Mouse (Mus musculus): ENCODE data around the gene Krtap16-1. TPM values are rescaled to one million over a fixed set of nuclear protein-coding genes. Genes with fewer than 3 reads are reported as not detected.

The Krtap16-1 gene
- not detected in 2 replicates for polyA plus RNA-seq (2012; rRNA removed)

DNA sequence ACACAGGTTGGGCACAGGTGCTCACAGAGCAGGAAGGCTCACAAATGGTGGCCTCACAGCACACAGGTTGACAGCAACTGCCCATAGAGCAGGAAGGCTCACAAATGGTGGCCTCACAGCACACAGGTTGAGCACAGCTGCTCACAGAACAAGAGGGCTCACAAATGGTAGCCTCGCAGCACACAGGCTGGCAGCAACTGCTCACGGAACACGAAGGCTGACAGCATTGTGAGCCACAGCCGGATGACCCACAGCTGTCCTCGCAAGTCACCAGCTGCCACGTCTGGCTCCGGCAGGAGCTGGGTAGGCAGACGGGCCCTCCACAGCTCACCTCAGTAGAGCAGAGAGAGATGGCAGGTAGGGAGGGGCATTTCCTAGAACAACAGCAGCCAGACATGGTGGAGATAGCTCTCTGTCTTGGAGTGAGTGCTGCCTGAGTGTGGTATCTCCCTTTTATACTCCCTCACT is at the start of gene Krtap16-1:
TSS of gene Krtap16-1 (minus strand) at position 418 of the 468 bp plus-strand sequence.

DNA sequence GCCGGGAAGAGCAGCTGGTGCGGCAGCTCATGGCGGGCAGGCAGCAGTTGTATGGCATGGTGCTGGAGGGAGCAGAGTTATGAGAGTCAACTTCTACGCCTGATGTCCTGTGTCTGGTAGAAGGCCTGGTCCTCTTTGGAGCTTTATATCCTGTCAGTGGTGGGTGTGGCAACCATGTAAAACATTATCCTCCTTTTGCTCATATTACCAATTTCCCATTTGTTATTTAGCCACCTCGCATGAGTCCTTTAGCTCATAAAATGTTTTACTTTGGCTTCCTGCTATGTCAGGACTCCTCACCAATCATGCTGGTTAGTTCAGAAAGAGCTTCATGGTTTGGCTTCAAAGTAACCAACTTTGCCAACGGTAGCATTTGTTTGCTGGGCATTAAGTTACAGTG is 43.4 kb upstream of the Krtap16-1 start, which contains the start of gene Krt33b:
TSS of gene Krt33b (minus strand) at position 101 of the 400 bp plus-strand sequence.

DNA sequence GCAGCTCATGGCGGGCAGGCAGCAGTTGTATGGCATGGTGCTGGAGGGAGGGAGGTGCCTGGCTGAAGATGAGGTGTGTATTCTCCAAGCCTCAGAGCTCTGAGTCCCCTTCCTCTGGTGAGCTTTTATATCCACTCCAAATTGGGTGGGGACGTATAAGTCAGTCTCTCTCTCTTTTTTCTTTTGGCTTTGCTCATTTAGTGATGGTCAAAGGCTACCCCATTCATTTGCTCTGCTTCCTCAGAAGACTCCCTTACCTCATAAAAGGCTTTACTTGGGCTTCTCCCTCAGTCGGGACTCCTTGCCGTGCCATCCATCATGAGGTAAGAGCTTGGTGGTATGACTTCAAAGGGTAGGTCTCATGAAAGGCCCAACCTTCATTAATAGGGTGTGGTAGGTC is 29.7 kb upstream of the Krtap16-1 start, which contains the start of gene Krt33a:
TSS of gene Krt33a (minus strand) at position 101 of the 400 bp plus-strand sequence.

DNA sequence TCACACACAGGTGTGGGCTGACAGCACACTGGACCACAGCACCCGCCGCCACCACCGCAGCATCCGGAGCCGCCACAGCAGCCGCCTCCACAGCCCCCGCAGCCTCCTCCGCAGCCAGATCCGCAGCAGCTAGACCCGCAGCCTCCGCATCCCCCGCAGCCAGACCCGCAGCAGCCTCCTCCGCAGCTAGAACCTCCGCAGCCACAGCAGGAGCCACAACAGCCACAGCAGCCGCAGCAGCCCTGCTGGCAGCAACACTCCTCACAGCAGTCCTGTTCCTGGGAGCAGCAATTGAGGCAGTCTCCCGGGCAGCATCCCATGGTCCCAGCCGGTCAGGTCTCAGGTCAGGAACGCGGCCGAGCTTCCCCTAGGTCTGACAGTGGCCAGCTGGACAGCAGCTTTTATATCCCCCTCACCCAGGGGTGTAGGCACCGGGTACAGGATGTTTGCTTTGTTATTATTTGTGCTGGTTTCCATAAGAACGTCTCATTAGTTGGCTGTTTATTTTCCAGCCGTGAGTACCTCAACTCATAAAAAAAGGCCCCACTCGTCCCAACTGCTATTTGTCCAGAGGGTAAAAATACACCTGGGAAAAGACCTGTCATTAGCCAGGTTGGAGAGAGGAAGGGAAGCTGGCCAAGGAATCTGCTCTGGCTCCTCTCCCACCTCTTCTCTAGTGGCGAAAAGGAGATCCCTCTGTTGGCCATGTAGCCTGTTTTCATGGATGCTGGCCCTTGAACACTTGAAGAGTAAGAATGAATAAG is 7.4 kb upstream of the Krtap16-1 start, which contains the start of gene Krtap17-1:
TSS of gene Krtap17-1 (minus strand) at position 375 of the 764 bp plus-strand sequence.

DNA sequence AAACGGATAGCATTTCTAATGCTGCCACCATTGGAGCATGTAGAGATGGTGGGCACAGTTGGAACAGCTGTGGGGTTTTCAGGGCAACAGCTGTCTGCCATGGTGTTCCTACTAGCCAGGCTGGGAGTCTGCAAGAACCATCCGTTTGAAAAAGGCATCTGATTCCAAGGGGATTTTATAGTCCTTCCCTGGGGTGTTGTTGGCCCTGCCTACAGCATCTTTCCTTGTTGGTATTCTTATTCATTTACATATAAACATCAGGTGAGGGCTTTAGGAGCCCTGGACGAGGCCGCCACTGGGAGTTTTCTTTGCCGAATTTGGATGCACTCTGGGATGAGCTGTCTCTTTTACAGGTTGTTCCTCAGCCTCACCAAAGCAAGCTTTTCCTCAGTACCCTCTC is 7.4 kb downstream of the Krtap16-1 start, which contains the start of gene Krtap29-1:
TSS of gene Krtap29-1 (minus strand) at position 101 of the 400 bp plus-strand sequence.

DNA sequence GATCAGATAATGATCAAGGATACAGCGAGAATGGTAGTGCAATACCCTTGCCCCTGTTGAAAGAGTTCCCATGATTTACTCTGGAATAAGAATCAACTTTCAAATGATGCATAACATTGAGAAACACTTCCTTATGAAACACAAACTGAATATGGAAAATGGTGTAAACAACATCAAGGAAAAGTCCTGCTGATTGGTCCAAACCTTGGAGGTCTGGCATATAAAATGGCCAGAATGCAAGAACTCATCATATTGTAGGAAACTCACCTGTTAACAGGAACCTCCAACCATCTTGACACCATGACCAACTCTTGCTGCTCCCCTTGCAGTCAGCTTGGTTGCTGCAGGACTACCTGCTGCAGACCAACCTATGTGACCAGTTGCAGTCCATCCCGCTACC is 38.2 kb downstream of the Krtap16-1 start, which contains the start of gene Krtap9-5:
TSS of gene Krtap9-5 (plus strand) at position 301 of the 400 bp plus-strand sequence.

DNA sequence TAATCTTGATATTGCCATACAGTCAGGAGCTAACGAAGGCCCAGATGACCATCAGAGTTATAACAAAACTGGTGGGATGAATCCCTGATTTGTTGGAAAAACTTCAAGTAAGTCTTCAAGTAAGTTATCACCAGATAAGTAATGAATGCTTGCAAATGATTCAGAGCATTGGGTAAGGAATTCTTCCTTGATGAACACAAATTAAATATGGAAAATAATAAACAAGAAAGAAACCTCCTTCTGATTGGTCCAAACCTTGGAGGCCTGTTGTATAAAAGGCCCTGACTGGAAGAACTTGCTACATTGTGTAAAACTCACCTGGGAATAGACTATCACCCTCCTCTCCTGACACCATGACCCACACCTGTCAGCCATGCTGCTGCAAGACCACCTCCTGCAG is 50.4 kb downstream of the Krtap16-1 start, which contains the start of gene Krtap31-2:
TSS of gene Krtap31-2 (plus strand) at position 301 of the 400 bp plus-strand sequence.

Other genes starting within 250 kb of the Krtap16-1 start
- not detected in 2 replicates for gene Gm11595, start 213.7 kb downstream of the Krtap16-1 start, polyA plus RNA-seq (2012; rRNA removed)
- gene Krtap4-8, start 205.9 kb downstream of the Krtap16-1 start, polyA plus RNA-seq (2012; rRNA removed), result not detected in 2 replicates
- gene Krtap4-9, start 201.4 kb downstream of the Krtap16-1 start, polyA plus RNA-seq (2012; rRNA removed), result not detected in 2 replicates
- gene Gm11596, start 193.1 kb downstream of the Krtap16-1 start, polyA plus RNA-seq (2012; rRNA removed), result not detected in 2 replicates
- not detected in 2 replicates for gene Gm11569, start 187.7 kb downstream of the Krtap16-1 start, polyA plus RNA-seq (2012; rRNA removed)
- gene Gm11554, start 182.2 kb downstream of the Krtap16-1 start, polyA plus RNA-seq (2012; rRNA removed), result not detected in 2 replicates
- not detected in 2 replicates for gene Krtap4-13, start 176.7 kb downstream of the Krtap16-1 start, polyA plus RNA-seq (2012; rRNA removed)
- gene Gm11564, start 170.9 kb downstream of the Krtap16-1 start, polyA plus RNA-seq (2012; rRNA removed), result not detected in 2 replicates
- not detected in 2 replicates for gene 2300003K06Rik, start 148.5 kb downstream of the Krtap16-1 start, polyA plus RNA-seq (2012; rRNA removed)
- gene Krtap4-16, start 135.0 kb downstream of the Krtap16-1 start, polyA plus RNA-seq (2012; rRNA removed), result not detected in 2 replicates
- not detected in 2 replicates for gene Gm11568, start 128.7 kb downstream of the Krtap16-1 start, polyA plus RNA-seq (2012; rRNA removed)
- gene Gm11559, start 122.1 kb downstream of the Krtap16-1 start, polyA plus RNA-seq (2012; rRNA removed), result not detected in 2 replicates
- not detected in 2 replicates for gene Krtap9-1, start 113.2 kb downstream of the Krtap16-1 start, polyA plus RNA-seq (2012; rRNA removed)
- gene Gm11567, start 107.4 kb downstream of the Krtap16-1 start, polyA plus RNA-seq (2012; rRNA removed), result not detected in 2 replicates
- gene Krtap31-1, start 78.7 kb downstream of the Krtap16-1 start, polyA plus RNA-seq (2012; rRNA removed), result not detected in 2 replicates
- not detected in 2 replicates for gene Gm11565, start 71.8 kb downstream of the Krtap16-1 start, polyA plus RNA-seq (2012; rRNA removed)
- not detected in 2 replicates for gene Krtap31-2, start 50.3 kb downstream of the Krtap16-1 start, polyA plus RNA-seq (2012; rRNA removed)
- not detected in 2 replicates for gene Krtap9-5, start 38.1 kb downstream of the Krtap16-1 start, polyA plus RNA-seq (2012; rRNA removed)
- gene Krtap29-1, start 7.5 kb downstream of the Krtap16-1 start, polyA plus RNA-seq (2012; rRNA removed), result not detected in 2 replicates
- not detected in 2 replicates for gene Krtap17-1, start 7.4 kb upstream of the Krtap16-1 start, polyA plus RNA-seq (2012; rRNA removed)
- gene Krt33a, start 29.6 kb upstream of the Krtap16-1 start, polyA plus RNA-seq (2012; rRNA removed), result not detected in 2 replicates
- gene Krt33b, start 43.3 kb upstream of the Krtap16-1 start, polyA plus RNA-seq (2012; rRNA removed), result 0.09 TPM in 1 of 2 replicates, not detected in the other
- gene Krt34, start 55.0 kb upstream of the Krtap16-1 start, polyA plus RNA-seq (2012; rRNA removed), result not detected in 2 replicates
- not detected in 2 replicates for gene Krt31, start 64.0 kb upstream of the Krtap16-1 start, polyA plus RNA-seq (2012; rRNA removed)
- not detected in 2 replicates for gene Krt32, start 101.6 kb upstream of the Krtap16-1 start, polyA plus RNA-seq (2012; rRNA removed)
- 0.04 TPM in 1 of 2 replicates, not detected in the other for gene Krt35, start 109.6 kb upstream of the Krtap16-1 start, polyA plus RNA-seq (2012; rRNA removed)
- 0.05 TPM in 1 of 2 replicates, not detected in the other for gene Krt36, start 119.0 kb upstream of the Krtap16-1 start, polyA plus RNA-seq (2012; rRNA removed)
- 0.05 and 0.16 TPM in 2 replicates for gene Krt13, start 135.0 kb upstream of the Krtap16-1 start, polyA plus RNA-seq (2012; rRNA removed)
- gene Krt15, start 149.3 kb upstream of the Krtap16-1 start, polyA plus RNA-seq (2012; rRNA removed), result 6.1 and 7.9 TPM in 2 replicates
- 8.8 and 9.2 TPM in 2 replicates for gene Krt19, start 162.1 kb upstream of the Krtap16-1 start, polyA plus RNA-seq (2012; rRNA removed)
- gene Krt9, start 206.6 kb upstream of the Krtap16-1 start, polyA plus RNA-seq (2012; rRNA removed), result 0.05 and 0.36 TPM in 2 replicates
- gene Krt14, start 221.0 kb upstream of the Krtap16-1 start, polyA plus RNA-seq (2012; rRNA removed), result 3.2 and 9.1 TPM in 2 replicates